Mouse (Mus musculus): ENCODE data around the gene Plekha5. TPM values are rescaled to one million over a fixed set of nuclear protein-coding genes. Genes with fewer than 3 reads are reported as not detected.

Gene Plekha5
- total RNA-seq, 2 experiments from 2014 or later = 76.4 to 79.1 TPM

DNA sequence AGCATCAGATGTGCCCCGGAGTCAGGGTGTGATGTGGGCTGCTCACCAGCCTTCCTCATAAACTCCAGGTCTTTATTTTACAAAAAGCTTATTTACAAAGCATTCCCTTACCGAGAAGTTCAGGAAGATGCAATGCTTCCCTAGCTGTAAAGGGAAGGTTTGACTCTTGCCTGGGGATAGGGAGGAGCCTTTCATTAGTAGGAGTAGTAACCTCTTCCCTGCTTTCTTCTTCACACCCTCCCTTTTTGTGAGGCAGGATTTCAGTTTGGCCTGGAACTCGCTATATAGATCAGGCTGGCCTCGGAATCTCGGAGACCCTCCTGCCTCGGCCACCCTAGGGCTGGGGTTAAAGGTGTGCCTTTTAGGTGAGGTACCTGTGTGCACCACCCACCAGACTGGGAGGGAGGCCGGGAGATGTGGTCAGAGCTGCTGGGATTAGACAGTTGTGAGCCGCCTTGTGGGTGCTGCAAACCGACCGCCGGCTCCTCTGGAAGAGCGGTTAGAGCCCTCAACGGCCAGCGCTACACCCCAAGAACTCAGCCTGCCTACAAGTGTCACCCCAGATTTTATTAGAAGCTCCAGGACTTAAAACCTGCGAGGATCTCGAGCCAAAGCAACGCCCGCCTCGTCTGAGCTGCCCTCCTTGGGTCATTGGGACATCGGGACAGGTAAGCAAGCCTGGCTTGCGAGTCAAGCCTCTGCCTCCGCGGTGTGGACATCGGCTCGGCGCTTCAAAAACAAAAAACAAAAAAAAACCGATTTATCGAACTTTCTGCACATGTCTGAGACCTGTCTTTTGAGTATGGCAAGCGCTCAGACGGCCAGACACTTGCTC, 198.8 kb downstream of the Plekha5 start, which contains the start of gene Aebp2:
TSS of gene Aebp2 (plus strand) at position 273 of the 835 bp plus-strand sequence.
- peak in 1 of 2 experiments; percentile 35 for DNase-seq (ENCODE audit: extremely low spot score in 1 of 2, low spot score in 2 of 2)
- intact Hi-C loops (cut with DNase I) = no loop called here

DNA sequence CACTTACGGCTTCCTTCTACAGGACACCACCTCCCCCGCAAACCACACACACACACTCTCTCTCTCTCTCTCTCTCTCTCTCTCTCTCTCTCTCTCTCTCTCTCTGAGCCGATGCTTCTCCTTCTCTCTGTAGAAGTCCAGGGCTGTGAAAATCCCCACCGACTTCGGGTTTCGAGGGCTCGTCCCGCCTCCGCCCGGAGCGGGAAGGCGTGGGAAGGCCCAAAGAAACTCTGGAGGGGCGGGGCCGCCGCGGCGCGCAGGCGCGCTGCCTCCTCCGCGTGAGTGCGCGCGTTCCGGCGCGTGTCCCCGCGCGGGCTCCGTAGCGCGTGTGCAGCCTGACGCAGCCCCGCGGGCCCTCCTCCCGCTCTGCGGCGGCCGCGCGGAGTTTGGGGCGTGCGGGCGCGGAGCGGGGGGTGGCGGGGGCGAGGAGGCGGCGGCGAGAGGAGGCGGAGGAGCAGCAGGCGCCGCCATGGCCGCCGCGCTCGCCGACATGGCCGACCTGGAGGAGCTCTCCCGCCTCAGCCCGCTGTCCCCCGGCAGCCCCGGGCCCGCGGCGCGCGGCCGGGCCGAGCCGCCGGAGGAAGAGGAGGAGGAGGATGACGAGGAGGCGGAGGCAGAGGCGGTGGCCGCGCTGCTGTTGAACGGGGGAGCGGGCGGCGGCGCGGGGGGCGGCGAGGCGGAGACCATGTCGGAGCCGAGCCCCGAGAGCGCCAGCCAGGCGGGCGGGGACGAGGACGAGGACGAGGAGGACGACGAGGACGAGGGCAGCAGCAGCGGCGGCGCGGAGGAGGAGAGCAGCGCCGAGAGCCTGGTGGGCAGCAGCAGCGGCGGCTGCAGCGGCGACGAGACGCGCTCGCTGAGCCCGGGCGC, 199.6 kb downstream of the Plekha5 start:
- DNase-seq (ENCODE audit: extremely low spot score in 1 of 2, low spot score in 2 of 2) = peak; percentile 89 to 96
- intact Hi-C loops (cut with DNase I) = no loop called here

DNA sequence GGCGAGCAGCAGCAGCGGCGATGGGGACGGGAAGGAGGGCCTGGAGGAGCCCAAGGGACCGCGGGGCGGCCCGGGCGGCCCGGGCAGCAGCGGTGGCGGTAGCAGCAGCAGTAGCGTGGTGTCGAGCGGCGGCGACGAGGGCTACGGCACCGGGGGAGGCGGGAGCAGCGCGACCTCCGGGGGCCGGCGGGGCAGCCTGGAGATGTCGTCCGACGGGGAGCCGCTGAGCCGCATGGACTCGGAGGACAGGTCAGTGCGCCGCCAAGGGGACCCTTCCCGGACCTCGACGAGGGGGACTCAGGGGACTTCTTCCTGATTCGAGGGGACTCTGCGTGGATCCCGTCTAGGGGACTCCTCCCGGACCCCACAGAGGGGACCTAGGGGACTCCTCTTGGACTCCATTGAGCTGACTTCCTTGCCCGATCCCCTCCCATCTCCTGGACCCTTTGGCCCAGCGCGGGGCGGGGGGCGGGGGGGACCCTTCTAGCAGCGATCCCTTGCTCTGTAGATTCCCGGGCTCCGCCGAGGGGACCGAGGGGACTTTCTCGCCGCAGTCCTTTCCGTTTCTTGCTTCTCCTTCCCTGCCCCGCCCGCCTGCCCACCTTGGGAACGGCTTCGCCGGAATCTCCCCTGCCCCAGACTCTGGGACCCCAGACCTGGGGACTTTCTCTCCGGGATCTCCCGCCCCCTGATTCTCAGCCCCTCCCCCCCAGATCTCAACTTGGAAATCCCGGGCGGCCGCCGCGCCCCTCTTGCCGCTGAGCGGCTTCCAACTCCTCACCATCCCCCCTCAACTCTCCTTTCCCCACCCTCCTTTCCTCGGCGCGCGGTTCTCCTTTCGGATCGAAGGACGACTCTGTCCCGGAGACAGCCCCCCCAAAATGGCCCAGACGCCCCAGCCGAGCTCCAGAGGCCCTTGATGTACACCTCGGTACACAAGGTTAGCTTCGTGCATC, 200.5 kb downstream of the Plekha5 start:
- intact Hi-C loops (cut with DNase I) = no loop called here
- DNase-seq (ENCODE audit: extremely low spot score in 1 of 2, low spot score in 2 of 2) = peak in 1 of 2 experiments; percentile 75

DNA sequence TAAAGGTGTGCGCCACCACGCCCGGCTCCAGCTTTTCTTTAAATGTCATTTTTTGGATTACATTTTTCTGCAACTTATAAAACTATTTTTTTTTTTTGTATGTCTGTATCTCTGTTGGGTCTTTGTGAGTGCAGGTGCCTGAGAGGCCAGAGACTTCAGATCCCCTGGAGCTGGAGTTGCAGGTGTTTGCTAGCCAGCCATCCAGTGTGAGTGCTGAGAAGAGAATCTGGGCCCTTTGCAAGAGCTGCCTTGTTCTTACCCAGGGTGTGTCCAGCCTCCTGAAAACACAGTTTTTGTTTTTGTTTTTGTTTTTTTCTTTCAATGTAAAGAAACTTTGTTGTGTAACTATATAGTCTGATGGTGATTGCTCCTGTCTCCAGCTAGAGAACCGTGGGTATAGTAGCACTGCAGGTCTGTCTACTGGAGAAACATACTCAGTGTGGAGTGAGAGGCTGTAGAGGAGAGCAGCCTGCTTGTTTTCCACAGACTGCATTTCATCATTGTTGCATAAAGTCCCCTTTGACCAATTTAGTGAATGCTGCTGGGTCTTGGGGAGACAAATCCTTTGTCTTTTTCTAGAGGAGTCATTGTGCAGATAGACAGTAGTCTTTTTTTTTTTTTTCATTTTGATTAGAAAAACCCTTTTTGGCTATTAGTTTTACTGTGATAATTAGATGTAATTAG, 205.5 kb downstream of the Plekha5 start:
- intact Hi-C loops (cut with DNase I) = no loop called here

DNA sequence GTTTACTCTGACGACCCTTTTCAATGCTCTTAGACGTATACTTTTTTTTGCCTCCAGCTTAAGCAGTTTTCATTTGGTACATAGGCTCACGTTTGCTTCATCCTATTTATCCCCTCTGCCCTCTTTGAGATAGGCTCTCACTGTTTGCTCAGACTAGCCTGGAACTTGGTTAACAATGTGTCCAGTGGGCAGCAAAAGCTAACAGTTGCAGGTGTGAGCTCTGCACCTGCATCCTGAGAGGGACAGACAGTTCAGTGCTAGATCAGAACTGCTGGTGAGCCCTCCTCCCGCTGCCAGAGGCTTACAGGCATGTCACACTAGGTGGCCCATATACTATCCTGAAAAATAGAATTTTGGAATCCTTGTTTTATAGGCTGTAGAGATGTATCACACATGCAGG, 206.5 kb downstream of the Plekha5 start:
- DNase-seq (ENCODE audit: extremely low spot score in 1 of 2, low spot score in 2 of 2) = no peak
- intact Hi-C loops (cut with DNase I) = no loop called here

More for the DNA sequence above, 205.5 kb downstream of the Plekha5 start:
- DNase-seq (ENCODE audit: extremely low spot score in 1 of 2, low spot score in 2 of 2) = no peak

DNA sequence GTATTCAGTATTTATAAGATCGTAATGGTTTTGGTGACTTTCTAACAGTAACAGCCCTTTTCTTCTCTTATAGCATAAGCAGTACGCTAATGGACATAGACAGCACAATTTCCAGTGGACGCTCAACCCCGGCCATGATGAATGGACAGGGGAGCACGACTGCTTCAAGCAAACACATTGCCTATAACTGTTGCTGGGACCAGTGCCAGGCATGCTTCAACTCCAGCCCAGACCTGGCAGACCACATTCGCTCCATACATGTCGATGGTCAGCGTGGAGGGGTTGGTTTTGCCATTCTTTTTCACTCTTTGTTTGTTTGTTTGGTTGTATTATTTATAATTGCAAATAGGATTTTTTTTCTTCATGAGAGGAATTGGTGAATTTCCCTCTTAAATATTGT, 209.8 kb downstream of the Plekha5 start:
- DNase-seq (ENCODE audit: extremely low spot score in 1 of 2, low spot score in 2 of 2) = no peak
- intact Hi-C loops (cut with DNase I) = no loop called here

DNA sequence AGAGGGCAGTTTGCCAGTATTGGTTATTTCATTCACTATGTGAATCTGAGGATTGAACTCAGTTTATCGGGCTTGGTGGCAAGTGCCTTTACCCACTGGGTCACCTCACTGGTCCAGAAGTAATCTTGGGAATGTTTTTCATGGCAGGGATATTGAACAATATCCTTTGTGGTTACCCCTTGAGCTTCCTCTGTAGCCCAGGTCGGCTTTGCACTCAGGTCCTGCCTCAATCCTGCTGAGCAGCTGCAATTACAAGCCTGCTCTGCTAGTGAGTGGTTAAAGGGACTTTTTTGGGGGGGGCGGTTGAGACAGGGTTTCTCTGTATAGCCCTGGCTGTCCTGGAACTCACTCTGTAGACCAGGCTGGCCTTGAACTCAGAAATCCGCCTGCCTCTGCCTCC, 212.4 kb downstream of the Plekha5 start:
- no peak for DNase-seq (ENCODE audit: extremely low spot score in 1 of 2, low spot score in 2 of 2)
- intact Hi-C loops (cut with DNase I) = no loop called here

DNA sequence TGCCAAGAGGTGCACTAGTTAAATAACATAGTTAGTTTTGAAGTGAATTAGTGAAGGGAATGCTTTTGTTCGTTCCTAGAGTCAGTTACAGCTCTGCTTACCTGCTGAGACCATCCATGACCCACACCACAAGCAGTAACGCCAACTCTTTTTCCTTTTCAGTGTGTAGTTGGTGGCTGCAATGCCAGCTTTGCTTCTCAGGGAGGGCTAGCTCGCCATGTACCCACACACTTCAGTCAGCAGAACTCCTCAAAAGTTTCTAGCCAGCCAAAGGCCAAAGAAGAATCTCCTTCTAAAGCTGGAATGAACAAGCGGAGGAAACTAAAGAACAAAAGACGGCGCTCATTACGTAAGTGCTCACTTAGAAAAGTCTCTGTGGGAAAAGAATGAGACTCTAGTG, 218.2 kb downstream of the Plekha5 start:
- no peak for DNase-seq (ENCODE audit: extremely low spot score in 1 of 2, low spot score in 2 of 2)
- intact Hi-C loops (cut with DNase I) = no loop called here

DNA sequence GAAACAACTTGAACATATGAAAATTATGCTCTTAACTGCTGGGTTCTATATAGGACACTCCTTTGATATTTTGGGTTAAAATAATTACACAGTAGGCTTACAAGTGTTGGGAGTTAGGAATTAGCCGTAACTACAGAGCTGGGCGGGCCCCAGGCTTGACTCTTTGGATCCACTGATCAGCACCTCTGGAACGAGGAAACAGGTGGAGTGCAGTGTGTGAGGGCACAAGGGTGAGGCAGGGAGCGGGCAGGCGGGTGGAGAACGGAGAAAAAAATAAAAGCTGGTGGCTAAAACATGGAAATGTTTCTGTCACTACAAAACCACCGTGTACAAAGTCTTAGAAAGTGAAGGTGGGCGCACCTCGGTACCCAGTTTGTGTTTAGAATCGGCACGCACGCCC, 218.8 kb downstream of the Plekha5 start:
- intact Hi-C loops (cut with DNase I) = no loop called here
- no peak for DNase-seq (ENCODE audit: extremely low spot score in 1 of 2, low spot score in 2 of 2)

DNA sequence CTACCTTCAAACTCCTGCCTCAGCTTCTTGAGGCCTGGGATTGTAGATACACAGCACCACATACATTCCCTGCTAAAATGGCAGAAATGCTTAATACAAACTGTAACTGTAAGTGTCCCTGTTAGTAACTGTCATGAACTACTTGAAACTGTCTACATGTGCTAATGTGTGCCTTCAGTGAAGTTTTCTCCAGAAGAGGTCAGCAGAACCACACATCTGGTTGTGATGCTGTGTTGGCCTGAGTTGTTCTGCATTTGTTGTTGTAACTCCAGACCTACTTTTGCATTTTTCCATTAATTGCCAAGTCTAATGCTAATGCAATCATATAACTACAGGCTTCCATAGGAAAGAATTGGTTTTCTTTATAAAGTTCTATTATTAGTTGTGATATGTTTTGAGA, 222.1 kb downstream of the Plekha5 start:
- intact Hi-C loops (cut with DNase I) = no loop called here
- no peak for DNase-seq (ENCODE audit: extremely low spot score in 1 of 2, low spot score in 2 of 2)

Other genes with a start within 250 kb of the Plekha5 start
- 10 to 100 TPM; 42.8 to 45.6 TPM for gene Aebp2, start 198.6 kb downstream of the Plekha5 start, total RNA-seq (2021)

Measured in left cerebral cortex, postnatal 10 days (tissue).